Mouse (Mus musculus) liver, embryonic 12.5 days (tissue): Measurements from ENCODE around the gene Slc30a9. TPM values are rescaled to one million over a fixed set of nuclear protein-coding genes. Genes with fewer than 3 reads are reported as not detected.
A peak's percentile ranks its signal among the peaks of the same experiment; 100 is the strongest.

ENCODE experiments used
- ATAC-seq: fragments of 200-750 bp; cut with Nextera tagmentation; 2 replicates; pipeline ENCODE4 v1.8.0; 2017; ENCODE audit warnings: moderate number of reproducible peaks, mild to moderate bottlenecking, moderate library complexity
- H3K27ac ChIP-seq: fragments of 300-500 bp; sonication (generic); 2 replicates; pipeline ENCODE4 v1.5.1; 2016; ENCODE audit warnings: mild to moderate bottlenecking
- H3K27me3 ChIP-seq: fragments of 300-500 bp; sonication (generic); replicated peaks from 2 replicates; pipeline ENCODE4 v1.6.1; 2016; ENCODE audit warnings: mild to moderate bottlenecking, moderate library complexity
- H3K36me3 ChIP-seq: fragments of 300-500 bp; sonication (generic); 2 replicates; pipeline ENCODE4 v1.6.1; 2016; ENCODE audit warnings: mild to moderate bottlenecking, moderate library complexity
- H3K4me1 ChIP-seq: fragments of 300-500 bp; sonication (generic); 2 replicates; pipeline ENCODE4 v1.6.1; 2016
- H3K4me2 ChIP-seq: fragments of 300-500 bp; sonication (generic); 2 replicates; pipeline ENCODE4 v1.6.1; 2016; ENCODE audit warnings: mild to moderate bottlenecking, moderate library complexity
- H3K4me3 ChIP-seq: fragments of 300-500 bp; sonication (generic); 2 replicates; pipeline ENCODE4 v1.5.1; 2016; ENCODE audit warnings: mild to moderate bottlenecking, moderate library complexity
- H3K9ac ChIP-seq: fragments of 300-500 bp; sonication (generic); 2 replicates; pipeline ENCODE4 v1.6.1; 2016; ENCODE audit warnings: mild to moderate bottlenecking, moderate library complexity
- H3K9me3 ChIP-seq: fragments of 300-500 bp; sonication (generic); replicated peaks from 2 replicates; pipeline ENCODE4 v1.6.1; 2016; ENCODE audit warnings: mild to moderate bottlenecking, moderate library complexity
- WGBS: fragments of 180-500 bp; shearing (Covaris S2); methylation state at CpG from one replicate; pipeline ENCODE4 v1.1.7; 2016; ENCODE audit not compliant: insufficient replicate concordance; 5-methylcytosine and 5-hydroxymethylcytosine counted together
- polyA plus RNA-seq: library from polyadenylated mRNA; unstranded; fragments of >200 nt; fragmentation: Nextera tagmentation; extraction: Ambion mirVana; gene quantifications from 2 replicates; pipeline ENCODE4 v1.2.1, GENCODE M21; 2016

Gene Slc30a9
- polyA plus RNA-seq, 1 experiment from 2014 or later = 84.6 TPM

GRCm38 (mm10) chr5:67399876-67400607 is 93.3 kb downstream of the Slc30a9 start:
- WGBS = 87% methylated on average over 28 of the region's 28 CpGs
- H3K4me3 ChIP-seq = no peak overlapping the region
- ATAC-seq = no peak
- no peaks in the 10 kb centered on the region for H3K27me3 ChIP-seq
- H3K36me3 ChIP-seq = peaks cover 10% of the 10 kb centered on the region; the same call in 1 of the 2 replicates
- H3K4me2 ChIP-seq = no peak overlapping the region
- H3K4me1 ChIP-seq = 0 out of 2 replicates have a peak, but pooled peaks cover 8% of the 10 kb centered on the region
- no peaks in the 10 kb centered on the region for H3K9me3 ChIP-seq
- no peak overlapping the region for H3K27ac ChIP-seq
- no peak overlapping the region for H3K9ac ChIP-seq

- no peaks in the 10 kb centered on the region for H3K9me3 ChIP-seq
- ATAC-seq = no peak
- H3K27ac ChIP-seq = no peak overlapping the region
- H3K27me3 ChIP-seq = no peaks in the 10 kb centered on the region
- H3K4me3 ChIP-seq = no peak overlapping the region
- no peak overlapping the region for H3K9ac ChIP-seq
- H3K4me2 ChIP-seq = no peak overlapping the region
- H3K36me3 ChIP-seq = peaks cover 10% of the 10 kb centered on the region; the same call in 1 of the 2 replicates
- H3K4me1 ChIP-seq = 0 out of 2 replicates have a peak, but pooled peaks cover 12% of the 10 kb centered on the region
- WGBS = 81% methylated on average over 12 of the region's 12 CpGs
These were observed 94.1 kb downstream of the Slc30a9 start for GRCm38 (mm10) chr5:67400608-67401480.

GRCm38 (mm10) chr5:67401612-67402011 is 94.9 kb downstream of the Slc30a9 start:
- Histone ChIP-seq H3K36me3 (peaks cover 10% of the 10 kb centered on the region; the same call in 1 of the 2 replicates), H3K27me3 (no peaks in the 10 kb centered on the region), H3K9me3 (no peaks in the 10 kb centered on the region), H3K9ac (no peak overlapping the region), H3K4me1 (0 out of 2 replicates have a peak, but pooled peaks cover 12% of the 10 kb centered on the region), H3K4me3 (no peak overlapping the region), H3K4me2 (no peak overlapping the region), H3K27ac (no peak overlapping the region)
- ATAC-seq = no peak
- WGBS = 78% methylated on average over 9 of the region's 9 CpGs

- H3K9ac ChIP-seq = no peak overlapping the region
- H3K36me3 ChIP-seq = no peaks in the 10 kb centered on the region; the same call in 1 of the 2 replicates
- H3K27me3 ChIP-seq = no peaks in the 10 kb centered on the region
- 40% methylated on average over 7 of the region's 7 CpGs for WGBS
- H3K4me1 ChIP-seq = 0 out of 2 replicates have a peak, but pooled peaks cover 12% of the 10 kb centered on the region
- H3K4me2 ChIP-seq = no peak overlapping the region
- H3K27ac ChIP-seq = no peak overlapping the region
- no peak for ATAC-seq
- no peak overlapping the region for H3K4me3 ChIP-seq
- H3K9me3 ChIP-seq = no peaks in the 10 kb centered on the region
These were observed 97.6 kb downstream of the Slc30a9 start for GRCm38 (mm10) chr5:67404380-67404779.

GRCm38 (mm10) chr5:67404919-67405318 is 98.2 kb downstream of the Slc30a9 start:
- WGBS = 38% methylated on average over 9 of the region's 9 CpGs
- H3K36me3 ChIP-seq = no peaks in the 10 kb centered on the region; the same call in 1 of the 2 replicates

More at GRCm38 (mm10) chr5:67404919-67405318, 98.2 kb downstream of the Slc30a9 start:
- H3K27ac ChIP-seq = no peak overlapping the region
- H3K4me2 ChIP-seq = no peak overlapping the region
- peaks cover 15% of the 10 kb centered on the region; the same call in 1 of the 2 replicates for H3K4me1 ChIP-seq
- peak; percentile 52; the same call in 1 of the 2 replicates for ATAC-seq
- H3K9me3 ChIP-seq = no peaks in the 10 kb centered on the region
- no peak overlapping the region for H3K9ac ChIP-seq
- H3K27me3 ChIP-seq = no peaks in the 10 kb centered on the region
- H3K4me3 ChIP-seq = no peak overlapping the region

Other genes starting within 250 kb of the Slc30a9 start
- gene Phox2b, start 207.7 kb upstream of the Slc30a9 start, polyA plus RNA-seq = 0.37 TPM in 1 of 2 replicates, not detected in the other
- gene Tmem33, start 46.4 kb upstream of the Slc30a9 start, polyA plus RNA-seq = 114 and 118 TPM in 2 replicates
- 2.1 and 2.5 TPM in 2 replicates for gene Bend4, start 121.4 kb downstream of the Slc30a9 start, polyA plus RNA-seq